Mouse (Mus musculus) urinary bladder, postnatal 4 days (tissue): ENCODE measurements around the gene Rgs13.

Experiments
- DNase-seq, 2 experiments: peaks; one replicate each; pipeline ENCODE4 v3.0.0; 2021 to 2022; ENCODE audit warnings: low spot score in 2 of 2

Rgs13 gene

DNA sequence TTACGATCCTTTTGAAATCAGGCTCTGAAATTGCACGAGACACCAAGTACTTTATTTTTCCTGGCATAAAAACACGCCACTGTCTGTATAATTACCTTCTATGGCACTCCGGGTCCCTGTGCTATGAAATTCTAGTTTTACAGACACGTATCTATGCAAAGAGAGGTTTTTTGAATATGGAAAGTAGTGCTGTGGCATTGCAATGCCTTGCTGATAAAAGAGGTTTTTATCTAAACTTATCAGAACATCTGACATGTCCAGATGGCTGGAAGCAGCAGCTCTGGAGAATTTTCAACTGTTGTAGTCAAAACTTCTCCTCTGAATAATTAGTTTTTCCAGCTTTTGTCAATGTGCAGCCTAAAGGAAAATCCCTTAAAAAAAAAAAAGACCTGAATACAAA is at the start of gene Rgs13:
TSS of gene Rgs13 (minus strand) at position 207 of the 400 bp plus-strand sequence.
- no peak for DNase-seq

DNA sequence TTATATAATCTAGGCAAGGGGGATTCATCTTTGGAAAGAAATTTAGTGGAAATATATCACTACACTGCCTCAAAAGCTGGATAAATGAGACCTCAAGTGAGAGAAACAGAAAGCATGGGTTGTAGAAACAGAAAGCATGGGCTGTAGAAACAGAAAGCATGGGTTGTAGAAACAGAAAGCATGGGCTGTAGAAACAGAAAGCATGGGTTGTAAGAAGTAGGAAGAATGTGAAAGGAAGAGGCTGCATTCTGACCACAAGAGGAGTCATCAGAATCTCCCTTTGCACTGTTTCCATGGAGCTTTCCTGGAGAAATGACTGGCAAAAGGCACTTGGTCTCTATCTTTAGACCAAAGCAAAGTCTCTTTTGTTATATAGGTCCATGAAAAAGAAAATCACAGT is 38.1 kb upstream of the Rgs13 start:
- no peak for DNase-seq

DNA sequence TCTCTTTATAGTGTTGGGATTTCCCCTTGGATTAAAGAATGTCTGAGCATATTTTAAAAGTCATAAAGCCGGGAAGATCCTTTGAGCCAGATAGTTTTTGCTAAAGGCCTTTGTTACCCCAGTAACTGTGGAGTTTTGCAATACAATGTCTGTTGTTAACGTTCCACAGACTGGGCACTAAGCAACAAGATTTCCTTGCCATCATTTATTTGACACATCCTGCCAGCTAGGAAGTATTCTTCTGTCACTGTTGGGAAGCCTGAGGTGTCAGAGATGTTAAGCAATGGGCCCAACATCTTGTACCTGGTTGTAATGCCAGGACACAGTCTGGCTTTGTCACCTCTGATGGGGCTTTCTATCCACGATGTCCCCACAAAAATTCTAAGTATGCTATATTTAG is 33.7 kb upstream of the Rgs13 start:
- no peak for DNase-seq

DNA sequence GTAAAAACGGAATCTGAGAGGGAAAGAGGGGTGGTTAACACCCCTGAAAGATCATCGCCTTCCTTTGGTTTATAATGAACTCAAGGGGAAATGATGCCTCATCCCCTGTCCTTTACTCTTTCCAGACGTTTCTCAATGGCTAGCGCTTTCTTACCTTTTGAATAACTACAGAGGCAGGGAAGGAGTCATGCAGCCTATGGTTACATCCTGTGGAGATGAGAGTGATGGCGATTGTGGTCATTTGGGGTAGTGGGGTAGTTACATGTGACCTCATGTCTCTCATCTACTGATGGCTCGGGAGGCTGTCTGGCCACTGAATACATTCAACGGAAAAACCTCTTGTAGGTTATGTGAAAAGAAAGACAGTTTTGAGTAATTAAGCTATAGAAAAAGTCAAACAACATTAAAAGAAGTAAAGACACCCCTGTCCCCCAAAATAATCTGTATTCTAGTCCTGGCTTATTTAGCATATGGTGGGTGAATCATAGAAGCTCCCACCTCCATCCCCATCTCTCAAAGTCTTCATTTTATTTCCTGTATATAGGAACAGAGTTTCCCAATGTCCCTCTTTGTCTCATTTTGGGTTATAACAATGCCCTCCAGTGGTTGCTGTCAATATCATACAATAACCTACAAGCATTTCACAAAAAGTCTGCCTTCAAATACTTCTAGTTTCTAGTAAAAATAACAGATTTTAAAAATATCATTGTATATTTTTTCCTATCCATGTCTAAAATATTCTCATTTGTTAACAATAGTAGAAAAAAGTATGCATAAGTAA is 29.3 kb upstream of the Rgs13 start:
- DNase-seq, result no peak

- DNase-seq, result no peak
Observed at GRCm38 (mm10) chr1:144204766-144205165, 27.6 kb upstream of the Rgs13 start.

- DNase-seq, result no peak
Observed at GRCm38 (mm10) chr1:144202939-144203338, 25.8 kb upstream of the Rgs13 start.

GRCm38 (mm10) chr1:144200496-144200895 is 23.3 kb upstream of the Rgs13 start:
- DNase-seq, result no peak

GRCm38 (mm10) chr1:144199538-144199937 is 22.4 kb upstream of the Rgs13 start:
- no peak for DNase-seq

DNA sequence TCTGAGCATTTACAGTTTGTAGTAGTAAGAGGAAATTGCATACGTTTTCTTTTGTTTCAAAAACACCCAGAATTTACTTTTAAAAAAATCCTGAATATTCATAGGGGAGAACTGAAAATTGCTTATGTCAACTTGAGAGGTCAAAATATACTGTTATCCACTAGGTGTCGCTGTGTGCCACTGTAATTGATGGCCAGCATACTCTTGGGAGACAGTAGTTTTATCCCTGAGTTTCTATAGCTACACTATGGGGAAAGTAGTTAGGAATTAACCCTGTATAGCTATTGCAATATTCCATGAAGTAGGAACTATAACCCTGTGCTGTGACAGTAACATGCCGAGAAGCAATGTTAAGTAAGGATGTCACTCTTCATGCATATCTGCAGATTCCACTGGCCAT is 20.5 kb upstream of the Rgs13 start:
- DNase-seq, result no peak

DNA sequence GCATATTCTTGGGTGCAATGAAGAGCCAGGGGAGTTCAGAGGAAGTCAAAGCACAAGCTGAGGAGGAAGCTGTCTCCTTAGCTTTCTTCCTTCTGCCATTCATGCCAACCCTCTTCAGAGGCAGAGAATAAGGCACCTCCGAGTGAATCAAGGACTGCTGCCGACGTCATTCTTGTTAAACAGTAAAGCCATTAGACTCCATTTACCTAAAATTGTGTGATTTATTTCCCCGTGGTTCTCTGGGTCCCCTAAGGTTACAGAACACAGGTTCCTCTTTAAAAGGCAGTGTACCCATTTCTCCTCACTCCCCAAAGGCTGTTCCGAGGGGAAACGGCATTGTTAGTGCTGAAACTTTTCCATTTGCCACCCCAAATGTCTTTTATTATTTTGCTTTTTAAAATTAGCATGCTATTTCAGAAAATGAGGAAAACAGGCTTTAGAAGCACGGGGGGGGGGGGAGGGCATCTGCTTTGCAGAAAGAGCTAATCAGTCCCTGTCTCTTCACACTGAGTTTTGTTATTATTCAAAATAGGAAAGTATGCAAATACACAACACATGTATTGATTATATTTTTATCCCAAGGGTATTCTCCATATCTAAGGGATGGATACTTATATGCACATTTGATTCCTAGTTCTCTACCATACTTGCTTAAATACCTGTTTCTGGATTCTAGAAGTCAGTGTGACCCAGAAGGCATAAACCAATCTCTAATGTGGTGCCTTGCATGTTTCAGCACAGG is 9.7 kb upstream of the Rgs13 start:
- no peak for DNase-seq

GRCm38 (mm10) chr1:144184955-144185715 is 8.0 kb upstream of the Rgs13 start:
- DNase-seq, result no peak

- DNase-seq, result no peak
Observed at GRCm38 (mm10) chr1:144183622-144184021, 6.5 kb upstream of the Rgs13 start.

- DNase-seq, result no peak
Observed at GRCm38 (mm10) chr1:144179559-144179958, 2.4 kb upstream of the Rgs13 start.

- no peak for DNase-seq
Observed at GRCm38 (mm10) chr1:144178281-144178957, 1.2 kb upstream of the Rgs13 start.

DNA sequence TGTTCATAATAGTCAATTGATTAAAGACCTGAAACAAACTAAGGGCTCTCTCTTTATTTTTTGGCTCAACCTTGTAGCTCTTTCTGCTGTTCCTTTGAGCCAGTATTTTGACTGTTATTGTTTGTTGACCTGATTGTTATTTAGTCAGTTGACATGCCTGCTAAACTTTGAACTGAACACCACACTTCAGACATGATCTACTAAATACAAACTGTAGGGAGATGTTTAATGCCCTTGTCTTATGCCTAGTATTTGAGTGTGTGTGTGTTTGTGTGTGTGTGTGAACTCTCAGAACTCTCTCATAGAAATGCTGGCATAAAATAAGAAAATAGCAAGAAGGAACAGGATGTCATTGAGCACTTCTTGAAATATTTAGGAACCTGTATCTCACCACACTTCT is 448 bp upstream of the Rgs13 start:
- no peak for DNase-seq

DNA sequence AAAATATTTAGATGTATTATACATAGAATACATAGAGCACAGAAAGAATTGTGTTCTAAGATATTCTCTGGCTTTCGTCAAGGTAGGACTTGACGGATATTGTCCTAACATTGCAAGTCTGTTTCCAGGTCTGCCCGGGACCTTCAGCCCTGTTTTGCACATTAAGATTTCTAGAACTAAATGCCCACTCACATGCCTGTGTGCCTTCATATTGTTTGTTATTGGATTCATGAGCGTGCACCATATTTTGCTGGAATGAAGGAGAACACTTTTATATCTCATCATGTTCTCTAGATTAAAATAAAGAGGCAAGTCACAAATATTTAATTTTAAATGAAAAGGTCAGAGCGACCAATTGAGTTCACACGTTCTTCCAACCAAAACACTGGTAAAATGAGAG is 2.4 kb downstream of the Rgs13 start:
- DNase-seq, result no peak

DNA sequence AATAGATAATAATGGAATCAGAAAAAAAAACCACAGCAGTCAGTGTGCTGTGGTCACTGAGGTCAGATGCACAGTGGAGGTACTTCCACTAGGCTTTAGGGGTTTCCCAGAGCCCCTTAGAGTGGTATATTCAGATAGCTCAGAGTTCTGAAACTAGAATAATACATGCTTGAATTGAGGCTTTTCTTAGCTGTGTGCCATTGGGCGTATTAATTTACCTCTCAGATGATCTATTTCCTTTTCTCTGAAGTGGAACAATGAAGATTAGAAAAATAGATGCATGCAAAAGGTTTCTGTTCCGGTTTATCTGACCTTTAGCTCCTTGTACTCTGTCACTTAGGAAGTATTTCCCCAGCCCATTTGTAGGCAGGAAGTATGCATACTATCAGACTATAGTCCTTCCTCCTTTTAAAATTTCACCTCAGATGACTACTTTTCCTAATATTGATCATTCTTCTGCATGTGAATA is 3.6 kb downstream of the Rgs13 start:
- DNase-seq, result no peak

DNA sequence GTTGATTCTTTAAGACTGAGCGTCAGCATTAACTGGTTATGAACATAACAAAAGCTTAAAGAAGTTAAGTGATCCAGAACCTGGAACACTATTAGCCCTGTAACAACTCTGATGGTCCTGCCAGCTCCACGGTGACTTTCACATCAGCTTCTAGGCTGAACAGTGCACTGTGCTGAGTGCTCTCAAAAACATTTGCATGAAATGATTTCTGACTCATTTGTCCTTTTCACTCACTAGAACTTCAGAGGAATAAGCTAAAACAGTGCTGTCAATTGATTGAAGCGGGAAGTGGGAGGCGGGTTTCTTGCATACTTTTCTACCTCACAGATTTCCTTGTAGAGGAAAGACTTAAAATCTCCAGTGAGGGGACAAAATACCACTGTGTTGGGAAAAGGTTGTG is 8.3 kb downstream of the Rgs13 start:
- no peak for DNase-seq

DNA sequence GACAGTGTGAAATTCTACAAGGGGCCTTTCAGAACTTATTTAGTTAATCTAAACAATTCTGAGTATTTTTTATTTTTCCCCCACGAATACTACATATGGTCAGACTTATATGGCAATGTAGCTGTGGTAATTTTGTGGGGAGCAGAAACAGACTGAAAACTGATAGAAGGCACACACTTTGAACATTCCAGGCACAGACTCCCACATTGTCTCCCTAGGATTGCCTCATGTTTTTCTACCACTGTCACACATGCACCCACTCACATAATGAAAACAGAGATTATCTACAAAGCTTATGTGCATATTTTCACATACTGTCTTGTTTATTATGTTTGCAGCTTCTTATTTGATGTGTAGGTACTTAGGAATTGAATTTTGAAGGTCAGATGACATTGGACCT is 9.4 kb downstream of the Rgs13 start:
- no peak for DNase-seq

- DNase-seq, result no peak
Observed at GRCm38 (mm10) chr1:144166897-144167296, 10.3 kb downstream of the Rgs13 start.

- no peak for DNase-seq
Observed at GRCm38 (mm10) chr1:144166275-144166674, 10.9 kb downstream of the Rgs13 start.

GRCm38 (mm10) chr1:144152526-144152925 is 24.6 kb downstream of the Rgs13 start:
- DNase-seq, result no peak
